Comparison of ENCODE assay signal across 23 mouse cellular contexts in the genomic region with DNA sequence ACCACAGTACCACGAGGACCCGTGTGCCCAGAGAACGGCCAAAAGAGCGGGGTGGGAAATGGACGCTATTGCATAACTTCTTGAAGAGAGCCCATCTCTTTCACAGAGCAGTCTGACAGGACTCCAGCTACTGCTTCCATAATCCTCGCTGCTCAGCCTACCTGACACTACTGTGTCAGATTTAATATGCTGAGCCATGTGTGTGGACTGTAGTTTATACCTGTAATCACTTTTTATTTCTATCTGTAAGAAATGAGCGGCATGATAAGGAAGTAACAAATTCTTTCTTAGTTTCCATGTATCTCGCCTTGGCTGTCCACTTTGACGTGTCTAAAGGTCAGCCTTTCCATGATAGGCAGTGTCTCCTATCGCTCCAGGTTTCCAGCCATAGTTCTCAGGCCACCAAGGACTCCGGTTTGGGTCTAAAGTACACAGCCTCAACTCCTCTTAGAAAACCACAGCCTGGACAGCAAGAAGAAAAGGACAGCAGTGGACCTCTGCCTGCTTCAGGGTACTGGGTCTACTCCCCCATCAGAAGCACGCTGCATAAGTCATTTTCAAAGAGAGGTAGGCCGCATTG. TPM values are rescaled to one million over a fixed set of nuclear protein-coding genes. Genes with fewer than 3 reads are reported as not detected.
DNase-seq lines count a peak whose midpoint lies in the region; ATAC-seq and TF ChIP-seq lines count a peak whose summit lies in the region.
"Had no signal": no experiment of that assay in that cellular context is flagged by ENCODE, and none has a peak within 500 bp of the region (broad histone marks: within the 10 kb centered on the region; RNA-seq: fewer than 3 reads in every experiment).

No protein-coding gene starts in this region.

- DNase-seq in heart, embryonic 10.5 days (ENCODE audit: low spot score) = peak; percentile 31
- DNase-seq in heart, postnatal 25 days (ENCODE audit: low spot score) = no peak
- no peak for DNase-seq in frontal cortex, adult 2 months (ENCODE audit: extremely low spot score in 1 of 2, low spot score in 1 of 2)
- DNase-seq: adrenal gland, adult 2 months; adrenal gland, postnatal 10 days; adrenal gland, postnatal 25 days; cerebellum, adult 11 months; cerebellum, adult 18-20 months; cerebellum, adult 8-10 months; cerebellum, adult 9-11 months; cerebellum, postnatal 14 days; cerebellum, postnatal 36 days; embryo, embryonic 11 days had no signal

- peaks cover 96% of the 10 kb centered on the region for H3K36me3 ChIP-seq in heart, embryonic 10.5 days
- peaks cover 85% of the 10 kb centered on the region for H3K36me3 ChIP-seq in intestine, postnatal 0 days (ENCODE audit: control insufficient read depth, insufficient read depth)
- peaks cover 99% of the 10 kb centered on the region for H3K36me3 ChIP-seq in forebrain, embryonic 12.5 days (replicated peaks)

- H3K4me1 ChIP-seq in heart, embryonic 10.5 days = peaks cover 9% of the 10 kb centered on the region; the same call in 1 of the 2 replicates
- H3K4me1 ChIP-seq in intestine, postnatal 0 days (replicated peaks; ENCODE audit: control insufficient read depth, insufficient read depth, low read length) = peaks cover 5% of the 10 kb centered on the region; the same call in 1 of the 2 replicates
- no peaks in the 10 kb centered on the region for H3K4me1 ChIP-seq in forebrain, embryonic 12.5 days
- H3K4me1 ChIP-seq: embryonic facial prominence, embryonic 13.5 days; embryonic facial prominence, embryonic 15.5 days; forebrain, embryonic 10.5 days; forebrain, embryonic 13.5 days; forebrain, embryonic 15.5 days had no signal

- H3K4me2 ChIP-seq in intestine, postnatal 0 days (replicated peaks; ENCODE audit: low read depth) = peak overlapping the region; percentile 30; the same call in 1 of the 2 replicates
- no peak overlapping the region for H3K4me2 ChIP-seq in forebrain, embryonic 12.5 days
- H3K4me2 ChIP-seq: embryonic facial prominence, embryonic 13.5 days; embryonic facial prominence, embryonic 15.5 days; forebrain, embryonic 13.5 days; forebrain, embryonic 15.5 days had no signal

- no peak for TF ChIP-seq CTCF in intestine, postnatal 0 days (IDR thresholded peaks at IDR 0.05; ENCODE audit: low read depth)

- H3K27ac ChIP-seq in heart, embryonic 10.5 days = no peak overlapping the region
- peak overlapping the region; percentile 78 for H3K27ac ChIP-seq in intestine, postnatal 0 days (ENCODE audit: low read depth, low read length)
- H3K27ac ChIP-seq in forebrain, embryonic 12.5 days = no peak overlapping the region
- H3K27ac ChIP-seq: embryonic facial prominence, embryonic 13.5 days; embryonic facial prominence, embryonic 15.5 days; forebrain, embryonic 10.5 days; forebrain, embryonic 13.5 days; forebrain, embryonic 15.5 days had no signal

- no peak overlapping the region for H3K4me3 ChIP-seq in heart, embryonic 10.5 days
- H3K4me3 ChIP-seq in intestine, postnatal 0 days (ENCODE audit: low read depth, low read length) = no peak overlapping the region
- no peak overlapping the region for H3K4me3 ChIP-seq in forebrain, embryonic 12.5 days (replicated peaks)
- H3K4me3 ChIP-seq: embryonic facial prominence, embryonic 13.5 days; embryonic facial prominence, embryonic 15.5 days; erythroblast, embryonic 14.5 days; forebrain, embryonic 10.5 days; forebrain, embryonic 13.5 days; forebrain, embryonic 15.5 days had no signal

- no peaks in the 10 kb centered on the region for H3K9me3 ChIP-seq in heart, embryonic 10.5 days
- H3K9me3 ChIP-seq in intestine, postnatal 0 days (ENCODE audit: control insufficient read depth) = no peaks in the 10 kb centered on the region
- no peaks in the 10 kb centered on the region for H3K9me3 ChIP-seq in forebrain, embryonic 12.5 days
- H3K9me3 ChIP-seq: embryonic facial prominence, embryonic 13.5 days; embryonic facial prominence, embryonic 15.5 days; forebrain, embryonic 10.5 days; forebrain, embryonic 13.5 days; forebrain, embryonic 15.5 days had no signal

- intact Hi-C loops in heart, postnatal 25 days (cut with DNase I) = no loop called here

- H3K27me3 ChIP-seq in heart, embryonic 10.5 days (ENCODE audit: insufficient read depth, poor library complexity, severe bottlenecking) = no peaks in the 10 kb centered on the region
- H3K27me3 ChIP-seq in intestine, postnatal 0 days (replicated peaks; ENCODE audit: control insufficient read depth, insufficient read depth, low read length) = no peaks in the 10 kb centered on the region
- no peaks in the 10 kb centered on the region for H3K27me3 ChIP-seq in forebrain, embryonic 12.5 days
- H3K27me3 ChIP-seq: embryonic facial prominence, embryonic 13.5 days; embryonic facial prominence, embryonic 15.5 days; forebrain, embryonic 13.5 days; forebrain, embryonic 15.5 days had no signal

- WGBS in heart, embryonic 10.5 days = 94% methylated on average over 13 of the region's 13 CpGs
- 73% methylated on average over 13 of the region's 13 CpGs for WGBS in intestine, postnatal 0 days
- 94% methylated on average over 13 of the region's 13 CpGs for WGBS in forebrain, embryonic 12.5 days

- no peak overlapping the region for H3K9ac ChIP-seq in intestine, postnatal 0 days (ENCODE audit: low read depth, low read length)
- no peak overlapping the region for H3K9ac ChIP-seq in forebrain, embryonic 12.5 days
- H3K9ac ChIP-seq: embryonic facial prominence, embryonic 13.5 days; embryonic facial prominence, embryonic 15.5 days; forebrain, embryonic 13.5 days; forebrain, embryonic 15.5 days had no signal

- peak; percentile 21; the same call in 1 of the 2 replicates for ATAC-seq in granulocyte monocyte progenitor cell, adult 5-6 weeks (replicated peaks; ENCODE audit: poor library complexity, severe bottlenecking)
- ATAC-seq in intestine, postnatal 0 days = peak; percentile 61
- no peak for ATAC-seq in forebrain, embryonic 12.5 days (ENCODE audit: low FRiP score)
- ATAC-seq: forebrain, embryonic 13.5 days; forebrain, embryonic 15.5 days had no signal

RNA-seq across cellular contexts. Expression of a gene that starts 42.1 kb away (rescaled TPM):
- polyA plus RNA-seq in heart, embryonic 10.5 days (2016; fragmentation: Nextera tagmentation; extraction: Ambion mirVana) = 18.4 and 19.0 TPM in 2 replicates
- total RNA-seq in heart, postnatal 25 days (2021) = 1 to 10 TPM; 6.5 to 7.1 TPM
- 101 and 118 TPM in 2 replicates for total RNA-seq in granulocyte monocyte progenitor cell, adult 5-6 weeks (2014; fragmentation: Nextera tagmentation)
- 90.1 and 112 TPM in 2 replicates for total RNA-seq in granulocyte monocyte progenitor cell, adult 5-6 weeks (2017)
- polyA plus RNA-seq in intestine, postnatal 0 days (2015; fragmentation: Nextera tagmentation; extraction: Ambion mirVana) = 9.8 and 11.3 TPM in 2 replicates
- 37.1 and 38.2 TPM in 2 replicates for polyA plus RNA-seq in forebrain, embryonic 12.5 days (2016; fragmentation: Nextera tagmentation; extraction: Ambion mirVana)
- polyA plus RNA-seq in frontal cortex, adult 2 months (2012; rRNA removed) = 15.0 and 15.9 TPM in 2 replicates

RNA-seq across cellular contexts. Expression of a gene that starts 49.5 kb away (rescaled TPM):
- polyA plus RNA-seq in heart, embryonic 10.5 days (2016; fragmentation: Nextera tagmentation; extraction: Ambion mirVana) = 220 and 234 TPM in 2 replicates
- 100 to 1,000 TPM; 117 to 136 TPM for total RNA-seq in heart, postnatal 25 days (2021)
- 102 and 118 TPM in 2 replicates for total RNA-seq in granulocyte monocyte progenitor cell, adult 5-6 weeks (2014; fragmentation: Nextera tagmentation)
- 102 and 136 TPM in 2 replicates for total RNA-seq in granulocyte monocyte progenitor cell, adult 5-6 weeks (2017)
- 364 and 399 TPM in 2 replicates for polyA plus RNA-seq in intestine, postnatal 0 days (2015; fragmentation: Nextera tagmentation; extraction: Ambion mirVana)
- 355 and 396 TPM in 2 replicates for polyA plus RNA-seq in forebrain, embryonic 12.5 days (2016; fragmentation: Nextera tagmentation; extraction: Ambion mirVana)
- polyA plus RNA-seq in frontal cortex, adult 2 months (2012; rRNA removed) = 178 and 186 TPM in 2 replicates

RNA-seq across cellular contexts. Expression of a gene that starts 50.0 kb away (rescaled TPM):
- 2.0 TPM in 2 replicates for polyA plus RNA-seq in heart, embryonic 10.5 days (2016; fragmentation: Nextera tagmentation; extraction: Ambion mirVana)
- total RNA-seq in heart, postnatal 25 days (2021) = not detected
- 0.51 and 2.4 TPM in 2 replicates for total RNA-seq in granulocyte monocyte progenitor cell, adult 5-6 weeks (2014; fragmentation: Nextera tagmentation)
- total RNA-seq in granulocyte monocyte progenitor cell, adult 5-6 weeks (2017) = 1.3 and 2.1 TPM in 2 replicates
- 0.20 and 0.31 TPM in 2 replicates for polyA plus RNA-seq in intestine, postnatal 0 days (2015; fragmentation: Nextera tagmentation; extraction: Ambion mirVana)
- polyA plus RNA-seq in forebrain, embryonic 12.5 days (2016; fragmentation: Nextera tagmentation; extraction: Ambion mirVana) = 0.22 and 0.98 TPM in 2 replicates
- polyA plus RNA-seq in frontal cortex, adult 2 months (2012; rRNA removed) = 0.69 and 0.74 TPM in 2 replicates
- polyA plus RNA-seq: adrenal gland, adult 2 months; C2C12; erythroblast, embryonic 14.5 days had no signal
